Mouse (Mus musculus): ENCODE results near the gene Doxl2. TPM values are rescaled to one million over a fixed set of nuclear protein-coding genes. Genes with fewer than 3 reads are reported as not detected.
A peak's percentile ranks its signal among the peaks of the same experiment; 100 is the strongest.
"Not testable (repeated sequence)": the region's sequence is repeated elsewhere in the genome, so short reads cannot be mapped to it uniquely, and the experiment has no call there.

The Doxl2 gene
- total RNA-seq (2015) (not detected in 2 replicates), total RNA-seq (2017) (not detected in 2 replicates)

GRCm38 (mm10) chr6:48974663-48975062 lies at the start of gene Doxl2:
TSS of gene Doxl2 (plus strand) at chr6:48974963.
- no peak for ATAC-seq (ENCODE audit: poor library complexity, severe bottlenecking)

GRCm38 (mm10) chr6:48929595-48929994 lies 45.2 kb upstream of the Doxl2 start, which contains the start of gene 1600015I10Rik:
TSS of gene 1600015I10Rik (plus strand) at chr6:48929895.
- ATAC-seq (ENCODE audit: poor library complexity, severe bottlenecking), result no peak

- ATAC-seq (ENCODE audit: poor library complexity, severe bottlenecking), result no peak
These were observed 25.2 kb upstream of the Doxl2 start for GRCm38 (mm10) chr6:48949596-48949995.

- ATAC-seq (ENCODE audit: poor library complexity, severe bottlenecking), result no peak
These were observed 24.1 kb upstream of the Doxl2 start for GRCm38 (mm10) chr6:48950676-48951075.

- no peak for ATAC-seq (ENCODE audit: poor library complexity, severe bottlenecking)
These were observed 23.1 kb upstream of the Doxl2 start for GRCm38 (mm10) chr6:48951630-48952029.

- ATAC-seq (ENCODE audit: poor library complexity, severe bottlenecking), result no peak
These were observed 21.5 kb upstream of the Doxl2 start for GRCm38 (mm10) chr6:48953220-48953619.

GRCm38 (mm10) chr6:48954211-48954610 lies 20.6 kb upstream of the Doxl2 start:
- ATAC-seq (ENCODE audit: poor library complexity, severe bottlenecking), result no peak

GRCm38 (mm10) chr6:48954946-48955345 lies 19.8 kb upstream of the Doxl2 start:
- ATAC-seq (ENCODE audit: poor library complexity, severe bottlenecking), result no peak

GRCm38 (mm10) chr6:48956785-48957184 lies 18.0 kb upstream of the Doxl2 start:
- ATAC-seq (ENCODE audit: poor library complexity, severe bottlenecking), result no peak

- no peak for ATAC-seq (ENCODE audit: poor library complexity, severe bottlenecking)
These were observed 16.7 kb upstream of the Doxl2 start for GRCm38 (mm10) chr6:48958053-48958452.

- not testable (repeated sequence) for ATAC-seq (ENCODE audit: poor library complexity, severe bottlenecking)
These were observed 15.6 kb upstream of the Doxl2 start for GRCm38 (mm10) chr6:48959151-48959550.

GRCm38 (mm10) chr6:48966696-48967095 lies 8.1 kb upstream of the Doxl2 start:
- not testable (repeated sequence) for ATAC-seq (ENCODE audit: poor library complexity, severe bottlenecking)

GRCm38 (mm10) chr6:48967868-48968267 lies 6.9 kb upstream of the Doxl2 start:
- ATAC-seq (ENCODE audit: poor library complexity, severe bottlenecking), result peak; percentile 76

GRCm38 (mm10) chr6:48979616-48980015 lies 4.9 kb downstream of the Doxl2 start:
- ATAC-seq (ENCODE audit: poor library complexity, severe bottlenecking), result no peak

- no peak for ATAC-seq (ENCODE audit: poor library complexity, severe bottlenecking)
These were observed 7.5 kb downstream of the Doxl2 start for GRCm38 (mm10) chr6:48982305-48982704.

- no peak for ATAC-seq (ENCODE audit: poor library complexity, severe bottlenecking)
These were observed 11.8 kb downstream of the Doxl2 start, which contains the start of gene Svs1 for GRCm38 (mm10) chr6:48986444-48986990. TSS of gene Svs1 (plus strand) at chr6:48986861.

- no peak for ATAC-seq (ENCODE audit: poor library complexity, severe bottlenecking)
These were observed 15.2 kb downstream of the Doxl2 start for GRCm38 (mm10) chr6:48989971-48990370.

GRCm38 (mm10) chr6:48991991-48992390 lies 17.2 kb downstream of the Doxl2 start:
- ATAC-seq (ENCODE audit: poor library complexity, severe bottlenecking), result no peak

- ATAC-seq (ENCODE audit: poor library complexity, severe bottlenecking), result no peak
These were observed 23.4 kb downstream of the Doxl2 start for GRCm38 (mm10) chr6:48998186-48998585.

GRCm38 (mm10) chr6:48998796-48999195 lies 24.0 kb downstream of the Doxl2 start:
- ATAC-seq (ENCODE audit: poor library complexity, severe bottlenecking), result no peak

GRCm38 (mm10) chr6:49003381-49003780 lies 28.6 kb downstream of the Doxl2 start:
- no peak for ATAC-seq (ENCODE audit: poor library complexity, severe bottlenecking)

GRCm38 (mm10) chr6:49007981-49008380 lies 33.2 kb downstream of the Doxl2 start:
- peak; percentile 95 for ATAC-seq (ENCODE audit: poor library complexity, severe bottlenecking)

Measured in megakaryocyte, adult 5-6 weeks (primary cell).